Mouse (Mus musculus): ENCODE results near the gene Ube2q2. TPM values are rescaled to one million over a fixed set of nuclear protein-coding genes. Genes with fewer than 3 reads are reported as not detected.

Gene Ube2q2
- polyA plus RNA-seq, 1 experiment from 2014 or later = 30.6 TPM

- Histone ChIP-seq H3K27ac (no peak overlapping the region), H3K4me1 (replicated peaks) (no peaks in the 10 kb centered on the region), H3K27me3 (replicated peaks) (no peaks in the 10 kb centered on the region), H3K36me3 (no peaks in the 10 kb centered on the region), H3K9ac (no peak overlapping the region), H3K4me2 (replicated peaks) (no peak overlapping the region), H3K9me3 (no peaks in the 10 kb centered on the region), H3K4me3 (replicated peaks) (no peak overlapping the region)
- no peak for ATAC-seq
Measured at GRCm38 (mm10) chr9:55131851-55132250, 16.8 kb upstream of the Ube2q2 start.

GRCm38 (mm10) chr9:55136576-55136975 is 12.1 kb upstream of the Ube2q2 start:
- Histone ChIP-seq H3K9ac (no peak overlapping the region), H3K9me3 (no peaks in the 10 kb centered on the region), H3K4me3 (replicated peaks) (no peak overlapping the region), H3K27ac (no peak overlapping the region), H3K27me3 (replicated peaks) (no peaks in the 10 kb centered on the region), H3K4me2 (replicated peaks) (peak overlapping the region; percentile 14; the same call in 1 of the 2 replicates), H3K4me1 (replicated peaks) (no peaks in the 10 kb centered on the region), H3K36me3 (no peaks in the 10 kb centered on the region)
- 18% methylated on average over 5 of the region's 5 CpGs for WGBS
- peak; percentile 53 for ATAC-seq

GRCm38 (mm10) chr9:55137112-55137511 is 11.5 kb upstream of the Ube2q2 start:
- peak overlapping the region; percentile 14; the same call in 1 of the 2 replicates for H3K4me2 ChIP-seq (replicated peaks)
- H3K27ac ChIP-seq = no peak overlapping the region
- peak; percentile 75 for ATAC-seq
- no peaks in the 10 kb centered on the region for H3K4me1 ChIP-seq (replicated peaks)
- 40% methylated on average over 4 of the region's 4 CpGs for WGBS
- no peak overlapping the region for H3K9ac ChIP-seq
- no peaks in the 10 kb centered on the region for H3K9me3 ChIP-seq
- H3K36me3 ChIP-seq = no peaks in the 10 kb centered on the region
- H3K4me3 ChIP-seq (replicated peaks) = no peak overlapping the region
- no peaks in the 10 kb centered on the region for H3K27me3 ChIP-seq (replicated peaks)

- no peak for ATAC-seq
Measured at GRCm38 (mm10) chr9:55139958-55140357, 8.7 kb upstream of the Ube2q2 start.

GRCm38 (mm10) chr9:55149499-55150278 is 1.0 kb downstream of the Ube2q2 start:
- no peaks in the 10 kb centered on the region for H3K9me3 ChIP-seq
- WGBS = under 1% methylated on average over 90 of the region's 93 CpGs
- H3K4me1 ChIP-seq (replicated peaks) = peaks cover 2% of the 10 kb centered on the region; the same call in 1 of the 2 replicates
- peak; percentile 79 for ATAC-seq
- peak overlapping the region; percentile 93 for H3K4me2 ChIP-seq (replicated peaks)
- peak overlapping the region; percentile 85 for H3K9ac ChIP-seq
- peak overlapping the region; percentile 79 for H3K4me3 ChIP-seq (replicated peaks)
- peak overlapping the region; percentile 66 for H3K27ac ChIP-seq
- no peaks in the 10 kb centered on the region for H3K27me3 ChIP-seq (replicated peaks)
- no peaks in the 10 kb centered on the region for H3K36me3 ChIP-seq

More at GRCm38 (mm10) chr9:55139958-55140357, 8.7 kb upstream of the Ube2q2 start:
- no peak overlapping the region for H3K9ac ChIP-seq
- H3K4me3 ChIP-seq (replicated peaks) = no peak overlapping the region
- 72% methylated on average over 5 of the region's 5 CpGs for WGBS
- no peaks in the 10 kb centered on the region for H3K36me3 ChIP-seq
- no peaks in the 10 kb centered on the region for H3K9me3 ChIP-seq
- no peaks in the 10 kb centered on the region for H3K4me1 ChIP-seq (replicated peaks)
- H3K27me3 ChIP-seq (replicated peaks) = no peaks in the 10 kb centered on the region
- no peak overlapping the region for H3K4me2 ChIP-seq (replicated peaks)
- H3K27ac ChIP-seq = no peak overlapping the region

- Histone ChIP-seq H3K36me3 (no peaks in the 10 kb centered on the region), H3K27ac (no peak overlapping the region), H3K4me2 (replicated peaks) (peak overlapping the region; percentile 93), H3K9ac (peak overlapping the region; percentile 85), H3K4me1 (replicated peaks) (peaks cover 2% of the 10 kb centered on the region; the same call in 1 of the 2 replicates), H3K4me3 (replicated peaks) (peak overlapping the region; percentile 79), H3K9me3 (no peaks in the 10 kb centered on the region), H3K27me3 (replicated peaks) (no peaks in the 10 kb centered on the region)
- WGBS = 2% methylated on average over 13 of the region's 13 CpGs
- peak; percentile 36; the same call in 1 of the 2 replicates for ATAC-seq
Measured at GRCm38 (mm10) chr9:55150279-55150726, 1.6 kb downstream of the Ube2q2 start.

- no peaks in the 10 kb centered on the region for H3K27me3 ChIP-seq (replicated peaks)
- H3K27ac ChIP-seq = no peak overlapping the region
- H3K4me3 ChIP-seq (replicated peaks) = no peak overlapping the region
- peak overlapping the region; percentile 93 for H3K4me2 ChIP-seq (replicated peaks)
- peaks cover 2% of the 10 kb centered on the region; the same call in 1 of the 2 replicates for H3K4me1 ChIP-seq (replicated peaks)
- no peak overlapping the region for H3K9ac ChIP-seq
- H3K9me3 ChIP-seq = no peaks in the 10 kb centered on the region
- no peaks in the 10 kb centered on the region for H3K36me3 ChIP-seq
- ATAC-seq = no peak
Measured at GRCm38 (mm10) chr9:55151096-55151495, 2.4 kb downstream of the Ube2q2 start.

GRCm38 (mm10) chr9:55152935-55153334 is 4.3 kb downstream of the Ube2q2 start:
- 87% methylated on average over 5 of the region's 5 CpGs for WGBS
- Histone ChIP-seq H3K4me3 (replicated peaks) (no peak overlapping the region), H3K4me2 (replicated peaks) (no peak overlapping the region), H3K27ac (no peak overlapping the region), H3K27me3 (replicated peaks) (no peaks in the 10 kb centered on the region), H3K9me3 (no peaks in the 10 kb centered on the region), H3K36me3 (no peaks in the 10 kb centered on the region), H3K4me1 (replicated peaks) (peaks cover 2% of the 10 kb centered on the region; the same call in 1 of the 2 replicates), H3K9ac (no peak overlapping the region)
- no peak for ATAC-seq

GRCm38 (mm10) chr9:55170655-55171412 is 22.2 kb downstream of the Ube2q2 start:
- H3K4me1 ChIP-seq (replicated peaks) = no peaks in the 10 kb centered on the region
- no peak overlapping the region for H3K27ac ChIP-seq
- H3K4me3 ChIP-seq (replicated peaks) = no peak overlapping the region
- no peak for ATAC-seq
- 85% methylated on average over 7 of the region's 7 CpGs for WGBS
- no peaks in the 10 kb centered on the region for H3K9me3 ChIP-seq
- no peak overlapping the region for H3K4me2 ChIP-seq (replicated peaks)
- H3K9ac ChIP-seq = no peak overlapping the region
- H3K27me3 ChIP-seq (replicated peaks) = no peaks in the 10 kb centered on the region
- H3K36me3 ChIP-seq = no peaks in the 10 kb centered on the region

- 94% methylated on average over 1 of the region's 1 CpGs for WGBS
- ATAC-seq = no peak
- Histone ChIP-seq H3K9me3 (no peaks in the 10 kb centered on the region), H3K4me1 (replicated peaks) (no peaks in the 10 kb centered on the region), H3K9ac (no peak overlapping the region), H3K27me3 (replicated peaks) (no peaks in the 10 kb centered on the region), H3K27ac (no peak overlapping the region), H3K4me3 (replicated peaks) (no peak overlapping the region), H3K4me2 (replicated peaks) (no peak overlapping the region), H3K36me3 (no peaks in the 10 kb centered on the region)
Measured at GRCm38 (mm10) chr9:55172195-55172685, 23.6 kb downstream of the Ube2q2 start.

GRCm38 (mm10) chr9:55174235-55174634 is 25.6 kb downstream of the Ube2q2 start:
- no peak for ATAC-seq
- H3K4me1 ChIP-seq (replicated peaks) = no peaks in the 10 kb centered on the region

GRCm38 (mm10) chr9:55195876-55196275 is 47.2 kb downstream of the Ube2q2 start:
- WGBS = 93% methylated on average over 3 of the region's 3 CpGs
- Histone ChIP-seq H3K4me1 (replicated peaks) (no peaks in the 10 kb centered on the region), H3K27ac (no peak overlapping the region), H3K9me3 (no peaks in the 10 kb centered on the region), H3K27me3 (replicated peaks) (no peaks in the 10 kb centered on the region), H3K4me3 (replicated peaks) (no peak overlapping the region), H3K9ac (no peak overlapping the region), H3K4me2 (replicated peaks) (no peak overlapping the region), H3K36me3 (peaks cover 3% of the 10 kb centered on the region; the same call in 1 of the 2 replicates)
- ATAC-seq = no peak

More at GRCm38 (mm10) chr9:55174235-55174634, 25.6 kb downstream of the Ube2q2 start:
- Histone ChIP-seq H3K36me3 (no peaks in the 10 kb centered on the region), H3K27ac (no peak overlapping the region), H3K4me2 (replicated peaks) (no peak overlapping the region), H3K27me3 (replicated peaks) (no peaks in the 10 kb centered on the region), H3K9ac (no peak overlapping the region), H3K4me3 (replicated peaks) (no peak overlapping the region), H3K9me3 (no peaks in the 10 kb centered on the region)
- WGBS = 86% methylated on average over 2 of the region's 2 CpGs
